Mouse (Mus musculus): ENCODE data around the gene Arid1b.

DNA sequence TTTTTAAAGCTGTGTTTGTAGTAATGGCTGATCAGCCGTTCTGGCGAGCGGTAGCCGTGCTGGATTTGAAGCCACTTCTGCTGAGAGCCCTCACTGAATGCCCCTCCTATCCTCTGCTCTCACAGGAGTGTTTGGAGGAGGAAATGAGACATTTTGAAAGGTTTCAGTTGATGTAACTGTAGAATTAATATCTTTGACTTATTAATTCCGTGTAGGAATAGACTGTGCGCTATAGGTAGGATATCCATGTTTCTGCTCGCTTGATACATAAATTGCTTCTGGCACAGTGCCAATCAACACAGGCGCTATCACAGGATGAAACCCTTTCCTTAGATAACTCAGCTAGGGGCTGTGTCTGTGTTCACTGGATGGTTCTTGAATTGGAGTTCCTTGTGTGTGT, 145.4 kb downstream of the Arid1b start:
- TF ChIP-seq CTCF (IDR thresholded peaks at IDR 0.05) (no peak), EP300 (IDR thresholded peaks at IDR 0.05) (no peak)

All from lung, postnatal 0 days (tissue).